Mouse (Mus musculus) neutrophil, adult 65 days (primary cell): ENCODE measurements around the gene Pnkp. TPM values are rescaled to one million over a fixed set of nuclear protein-coding genes. Genes with fewer than 3 reads are reported as not detected.

Experiments
- total RNA-seq: library from RNA; stranded (reverse); gene quantifications from 2 replicates; pipeline ENCODE4 v1.2.4, GENCODE M21; 2023

Gene Pnkp
- 520 and 612 TPM in 2 replicates for total RNA-seq

GRCm38 (mm10) chr7:44857042-44857552, at the start of gene Pnkp:
Gene Pnkp, plus strand, starts transcription at chr7:44857139.

DNA sequence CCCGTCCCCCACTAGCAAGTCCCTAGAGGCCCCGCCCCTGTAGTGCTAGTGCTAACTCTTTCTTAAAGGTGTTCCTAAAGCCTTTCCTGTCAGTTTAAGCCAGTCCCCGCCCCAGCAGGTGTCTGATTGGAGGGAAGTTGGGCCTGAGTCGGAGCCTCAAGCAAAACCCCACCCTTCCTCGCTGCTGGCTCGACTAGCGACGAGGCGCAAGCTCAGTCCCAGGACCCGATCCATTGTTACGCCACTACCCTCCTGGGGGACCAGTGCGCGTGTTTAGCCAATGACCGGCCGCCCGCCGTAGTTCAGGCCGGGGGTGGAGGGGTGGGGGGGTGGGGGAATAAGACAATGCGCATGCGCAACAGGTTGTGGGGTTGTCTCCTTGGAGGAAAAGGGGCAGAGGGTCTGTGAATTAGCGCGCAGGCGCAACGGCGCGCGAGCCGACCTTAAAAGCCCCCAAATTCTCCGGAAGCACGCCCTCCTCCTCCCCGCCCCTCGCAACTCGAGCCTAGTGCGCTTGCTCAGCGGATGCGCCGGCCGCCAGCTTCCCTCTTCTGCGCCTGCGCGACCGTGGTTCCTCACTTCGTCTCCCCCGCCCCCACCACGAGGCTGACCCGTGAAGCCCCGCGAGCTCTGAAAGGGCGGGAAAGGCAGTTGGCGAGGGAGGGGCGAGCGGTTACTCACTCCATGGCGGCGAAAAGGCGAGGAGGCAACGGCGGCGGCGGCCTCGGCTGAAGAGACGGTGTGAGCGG, 41.0 kb upstream of the Pnkp start, which contains the start of the genes Nup62 and Il4i1:
Nup62 (plus strand) TSS at position 368 of the 749 bp plus-strand sequence.
Il4i1 (plus strand) TSS at position 667 of the 749 bp plus-strand sequence.

DNA sequence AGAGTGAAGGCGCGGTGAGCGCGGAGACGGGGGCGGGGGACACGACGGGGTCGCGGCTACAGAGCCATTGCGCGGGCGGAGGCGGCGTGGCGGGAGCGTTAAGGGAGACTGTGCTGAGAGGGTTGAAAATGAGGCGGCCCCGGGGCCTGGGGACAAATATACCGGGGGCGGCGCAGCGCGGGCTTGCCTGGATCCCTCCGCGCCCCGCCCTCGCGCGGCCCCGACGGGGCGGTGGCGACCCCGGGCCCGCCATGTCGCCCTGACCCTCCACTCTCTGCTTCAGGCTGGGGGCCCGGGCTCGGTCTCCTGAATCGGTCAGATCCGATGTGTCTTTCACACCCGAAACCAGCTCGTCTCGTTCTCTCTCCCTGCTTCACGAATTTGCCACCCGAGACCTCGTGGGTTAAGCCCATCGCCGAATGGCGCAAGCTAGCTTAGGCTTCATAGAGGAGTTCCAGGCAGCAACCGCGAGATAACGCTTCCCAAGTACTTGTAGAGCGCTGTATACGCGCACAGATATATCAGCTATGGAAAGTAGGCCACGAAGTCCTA, 40.4 kb upstream of the Pnkp start, which contains the start of gene Atf5:
Atf5 (minus strand) TSS at position 189 of the 552 bp plus-strand sequence.

DNA sequence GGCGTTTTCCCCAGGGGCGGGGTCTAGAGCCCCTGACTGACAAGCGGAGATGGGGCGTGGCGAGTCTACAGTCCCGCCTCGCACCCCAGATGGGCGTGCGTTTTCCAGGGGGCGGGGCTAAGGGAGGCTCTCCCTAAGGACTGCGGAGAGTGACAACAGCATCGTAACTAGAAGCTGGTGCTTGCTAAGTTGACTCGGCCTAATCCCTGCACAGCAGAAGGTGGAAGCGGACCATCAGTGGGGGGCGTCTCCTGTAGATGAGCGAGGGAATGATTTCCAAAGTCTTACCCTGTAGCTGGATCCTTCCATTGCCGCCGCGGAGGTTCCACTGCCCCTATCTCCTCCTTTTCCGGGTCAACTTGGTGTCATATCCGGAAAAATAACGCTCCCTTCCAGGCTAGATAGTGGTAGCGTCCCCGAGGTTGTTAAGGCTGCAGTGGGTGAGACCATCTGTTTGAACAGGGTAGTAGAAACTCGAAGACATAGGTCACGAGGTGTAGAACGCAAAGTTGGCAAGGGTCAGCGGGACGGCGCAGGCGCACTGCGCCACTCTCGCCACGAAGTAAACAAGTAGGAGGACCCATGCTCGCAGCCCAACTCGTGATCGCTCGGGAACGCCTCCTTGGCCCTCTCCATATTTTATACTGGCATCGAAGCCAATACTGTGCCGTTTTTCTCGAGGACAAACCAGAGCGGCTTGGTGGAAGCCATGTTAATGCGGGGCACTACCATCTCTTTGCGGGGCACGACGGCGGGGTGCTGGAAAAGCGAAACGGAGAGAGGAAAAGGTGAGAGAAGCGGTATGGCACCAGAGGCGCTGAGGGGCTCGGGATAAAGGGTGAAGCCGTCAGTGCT, 8.2 kb upstream of the Pnkp start, which contains the start of the genes Akt1s1 and Tbc1d17:
Akt1s1 (plus strand) TSS at position 431 of the 855 bp plus-strand sequence.
Tbc1d17 (minus strand) TSS at position 519 of the 855 bp plus-strand sequence.

DNA sequence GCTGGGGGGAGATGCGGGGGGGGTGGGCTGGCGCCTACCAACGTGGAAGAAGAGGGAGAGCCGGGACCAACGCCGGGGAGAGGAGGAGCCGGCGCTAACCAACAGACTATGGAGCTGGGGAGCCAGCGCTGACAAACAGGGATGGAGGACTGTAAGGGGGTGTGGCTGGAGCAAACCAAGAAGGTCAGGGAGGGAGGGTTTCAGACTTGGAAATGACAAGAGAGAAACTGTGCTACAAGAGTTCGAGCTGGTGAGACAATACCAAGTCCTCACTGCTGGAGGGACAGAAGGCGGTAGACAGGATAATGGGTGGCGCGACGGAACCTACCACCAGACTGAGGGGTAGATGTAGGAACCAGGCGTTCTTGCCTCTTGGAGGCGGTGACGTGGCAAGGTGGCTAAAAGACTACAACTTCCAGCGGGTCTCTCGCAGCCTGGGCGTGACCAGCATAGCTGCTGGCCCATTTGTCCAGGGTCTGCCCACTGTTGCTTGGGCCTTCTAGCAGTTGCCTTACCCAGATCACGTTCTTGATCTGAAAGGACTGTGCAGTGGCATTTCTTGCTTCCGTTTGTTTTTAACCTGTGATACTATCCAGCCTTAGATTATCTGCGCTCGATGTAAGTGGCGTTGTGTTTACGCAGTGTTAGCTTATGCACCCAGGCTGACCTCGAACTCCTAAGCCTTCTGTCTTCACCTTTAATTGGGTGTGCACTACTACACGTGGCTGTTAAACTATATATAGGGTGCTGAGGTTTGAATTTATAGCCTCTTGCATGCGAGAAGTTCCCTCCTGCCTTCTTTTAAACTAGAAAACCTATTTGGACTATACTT, 13.0 kb downstream of the Pnkp start, which contains the start of gene Ptov1:
Ptov1 (minus strand) TSS at position 92 of the 832 bp plus-strand sequence.

DNA sequence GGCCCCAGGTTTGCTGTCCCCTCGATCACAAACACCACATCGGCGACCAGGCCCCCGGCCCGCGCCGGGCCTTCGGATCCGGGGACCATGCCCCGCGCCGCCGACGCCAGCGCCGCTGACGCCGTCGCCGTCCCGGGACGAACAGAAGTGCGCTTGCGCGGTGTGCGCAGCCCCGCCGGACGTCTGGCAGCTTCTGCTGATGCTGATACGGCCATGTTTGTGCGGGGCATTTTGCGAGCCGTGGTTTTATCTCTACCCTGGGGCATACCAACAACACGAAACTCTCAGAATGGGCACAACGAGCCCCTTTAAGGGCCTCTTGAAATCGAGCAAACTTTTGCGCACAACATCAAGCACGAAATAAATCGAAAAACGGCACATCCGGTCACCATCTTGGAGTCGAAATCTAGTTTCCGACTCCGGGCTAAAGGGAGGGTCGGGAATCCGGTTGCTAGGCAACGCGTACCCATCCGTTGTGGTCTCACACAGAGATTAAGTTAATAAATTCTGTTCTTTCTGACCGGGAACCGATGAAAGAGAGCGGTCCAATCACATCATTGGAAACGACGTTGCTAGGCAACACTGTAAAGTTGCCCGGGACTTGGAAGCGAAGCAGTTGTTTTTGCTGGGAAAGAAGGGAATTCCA, 35.5 kb downstream of the Pnkp start, which contains the start of gene Med25:
Med25 (minus strand) TSS at position 437 of the 646 bp plus-strand sequence.

GRCm38 (mm10) chr7:44895593-44896434, 38.9 kb downstream of the Pnkp start, which contains the start of gene Fuz:
Gene Fuz, plus strand, starts transcription at chr7:44896079.

Other genes starting within 250 kb of the Pnkp start
- gene Myh14, start 186.3 kb upstream of the Pnkp start, total RNA-seq, result not detected in 2 replicates
- not detected in 2 replicates for gene Izumo2, start 148.4 kb upstream of the Pnkp start, total RNA-seq
- 43.2 and 46.2 TPM in 2 replicates for gene Vrk3, start 108.7 kb upstream of the Pnkp start, total RNA-seq
- gene Zfp473, start 106.1 kb upstream of the Pnkp start, total RNA-seq, result 0.13 and 0.98 TPM in 2 replicates
- gene Nup62, start 41.1 kb upstream of the Pnkp start, total RNA-seq, result 43.7 and 56.6 TPM in 2 replicates
- gene Il4i1, start 40.8 kb upstream of the Pnkp start, total RNA-seq, result 0.54 and 0.63 TPM in 2 replicates
- 5.5 and 6.4 TPM in 2 replicates for gene Atf5, start 40.5 kb upstream of the Pnkp start, total RNA-seq
- gene Akt1s1, start 8.1 kb upstream of the Pnkp start, total RNA-seq, result 13.8 and 19.9 TPM in 2 replicates
- gene Tbc1d17, start 8.1 kb upstream of the Pnkp start, total RNA-seq, result 69.2 and 85.6 TPM in 2 replicates
- gene Ptov1, start 12.6 kb downstream of the Pnkp start, total RNA-seq, result 29.4 and 29.6 TPM in 2 replicates
- gene Med25, start 35.6 kb downstream of the Pnkp start, total RNA-seq, result 31.2 and 33.7 TPM in 2 replicates
- gene Fuz, start 38.9 kb downstream of the Pnkp start, total RNA-seq, result 3.1 and 3.2 TPM in 2 replicates
- gene Ap2a1, start 72.4 kb downstream of the Pnkp start, total RNA-seq, result 64.6 and 68.6 TPM in 2 replicates
- gene Tsks, start 86.1 kb downstream of the Pnkp start, total RNA-seq, result not detected in 2 replicates
- gene Cpt1c, start 117.7 kb downstream of the Pnkp start, total RNA-seq, result 0.23 and 1.3 TPM in 2 replicates
- 48.5 and 57.0 TPM in 2 replicates for gene Prmt1, start 129.4 kb downstream of the Pnkp start, total RNA-seq
- gene Irf3, start 140.5 kb downstream of the Pnkp start, total RNA-seq, result 44.5 and 55.1 TPM in 2 replicates
- 7.3 and 7.9 TPM in 2 replicates for gene Bcl2l12, start 141.6 kb downstream of the Pnkp start, total RNA-seq
- gene Scaf1, start 159.2 kb downstream of the Pnkp start, total RNA-seq, result 59.4 and 75.8 TPM in 2 replicates
- 7.6 and 7.8 TPM in 2 replicates for gene Rras, start 160.8 kb downstream of the Pnkp start, total RNA-seq
- 15.9 and 19.2 TPM in 2 replicates for gene Prr12, start 195.7 kb downstream of the Pnkp start, total RNA-seq
- gene Nosip, start 205.3 kb downstream of the Pnkp start, total RNA-seq, result 32.5 and 35.9 TPM in 2 replicates
- 15.3 and 20.8 TPM in 2 replicates for gene Prrg2, start 205.5 kb downstream of the Pnkp start, total RNA-seq
- gene Rcn3, start 235.1 kb downstream of the Pnkp start, total RNA-seq, result 2.6 and 3.0 TPM in 2 replicates
- gene Fcgrt, start 246.7 kb downstream of the Pnkp start, total RNA-seq, result 11.5 and 11.6 TPM in 2 replicates